Mouse (Mus musculus): ENCODE results near the gene Zfp142.

GRCm38 (mm10) chr1:74544184-74544583, 43.9 kb downstream of the Zfp142 start, which contains the start of gene Usp37:
- TF ChIP-seq CTCF (IDR thresholded peaks at IDR 0.05; ENCODE audit: low read depth) (no peak), EP300 (optimal IDR thresholded peaks at IDR 0.05) (no peak)
